Mouse (Mus musculus) stomach, embryonic 15.5 days (tissue): ENCODE results near the gene Wfdc15a. TPM values are rescaled to one million over a fixed set of nuclear protein-coding genes. Genes with fewer than 3 reads are reported as not detected.
A peak's percentile ranks its signal among the peaks of the same experiment; 100 is the strongest.

Source experiments
- ATAC-seq: fragments of 200-750 bp; cut with Nextera tagmentation; 2 replicates; pipeline ENCODE4 v1.8.0; 2017; ENCODE audit warnings: low read depth, moderate number of reproducible peaks, moderate TSS enrichment; ENCODE audit not compliant: insufficient read depth, low FRiP score
- H3K27ac ChIP-seq: fragments of 300-500 bp; sonication (generic); 2 replicates; pipeline ENCODE4 v1.5.1; 2015; ENCODE audit warnings: mild to moderate bottlenecking, inconsistent platforms
- H3K27me3 ChIP-seq: fragments of 300-500 bp; sonication (generic); replicated peaks from 2 replicates; pipeline ENCODE4 v1.6.1; 2015; ENCODE audit warnings: inconsistent platforms
- H3K36me3 ChIP-seq: fragments of 300-500 bp; sonication (generic); 2 replicates; pipeline ENCODE4 v1.6.1; 2015; ENCODE audit warnings: inconsistent platforms
- H3K4me1 ChIP-seq: fragments of 300-500 bp; sonication (generic); 2 replicates; pipeline ENCODE4 v1.6.1; 2015; ENCODE audit warnings: inconsistent platforms
- H3K4me2 ChIP-seq: fragments of 300-500 bp; sonication (generic); 2 replicates; pipeline ENCODE4 v1.6.1; 2015; ENCODE audit warnings: mild to moderate bottlenecking, inconsistent platforms
- H3K4me3 ChIP-seq: fragments of 300-500 bp; sonication (generic); replicated peaks from 2 replicates; pipeline ENCODE4 v1.5.1; 2015; ENCODE audit warnings: inconsistent platforms
- H3K9ac ChIP-seq: fragments of 300-500 bp; sonication (generic); 2 replicates; pipeline ENCODE4 v1.6.1; 2015; ENCODE audit warnings: inconsistent platforms
- H3K9me3 ChIP-seq: fragments of 300-500 bp; sonication (generic); 2 replicates; pipeline ENCODE4 v1.6.1; 2016; ENCODE audit warnings: inconsistent platforms
- WGBS: fragments of 180-500 bp; shearing (Covaris S2); methylation state at CpG from one replicate; pipeline ENCODE4 v1.1.7; 2015; 5-methylcytosine and 5-hydroxymethylcytosine counted together
- polyA plus RNA-seq: library from polyadenylated mRNA; unstranded; fragments of >200 nt; fragmentation: Nextera tagmentation; extraction: Ambion mirVana; gene quantifications from 2 replicates; pipeline ENCODE4 v1.2.1, GENCODE M21; 2015

Wfdc15a gene
- polyA plus RNA-seq, 1 experiment from 2014 or later, result not detected

DNA sequence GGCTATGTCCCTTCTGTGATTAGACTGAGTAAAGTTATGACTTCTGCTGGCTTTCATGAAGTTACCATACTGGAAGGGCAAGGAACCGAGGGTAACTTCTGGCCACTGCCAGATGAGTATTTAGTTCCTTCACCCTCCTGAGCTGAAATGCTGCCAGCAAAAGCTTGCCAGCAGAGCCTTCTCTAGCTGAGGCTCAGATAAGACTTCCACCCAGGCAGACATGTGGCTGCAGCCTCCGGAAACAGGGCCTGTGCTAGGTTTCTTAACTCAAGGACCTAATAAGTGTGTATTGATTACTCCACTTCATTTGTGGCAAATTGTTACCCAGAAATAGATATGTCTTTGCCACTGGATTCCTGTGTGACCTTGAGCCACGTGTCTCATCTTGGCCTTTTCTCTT, 26.5 kb downstream of the Wfdc15a start:
- Histone ChIP-seq H3K4me2 (no peak overlapping the region), H3K9ac (no peak overlapping the region), H3K4me1 (peaks cover 8% of the 10 kb centered on the region), H3K36me3 (no peaks in the 10 kb centered on the region), H3K4me3 (no peak overlapping the region), H3K27me3 (peaks cover 36% of the 10 kb centered on the region), H3K9me3 (no peaks in the 10 kb centered on the region), H3K27ac (no peak overlapping the region)
- ATAC-seq, result no peak
- WGBS, result 70% methylated on average over 3 of the region's 3 CpGs

DNA sequence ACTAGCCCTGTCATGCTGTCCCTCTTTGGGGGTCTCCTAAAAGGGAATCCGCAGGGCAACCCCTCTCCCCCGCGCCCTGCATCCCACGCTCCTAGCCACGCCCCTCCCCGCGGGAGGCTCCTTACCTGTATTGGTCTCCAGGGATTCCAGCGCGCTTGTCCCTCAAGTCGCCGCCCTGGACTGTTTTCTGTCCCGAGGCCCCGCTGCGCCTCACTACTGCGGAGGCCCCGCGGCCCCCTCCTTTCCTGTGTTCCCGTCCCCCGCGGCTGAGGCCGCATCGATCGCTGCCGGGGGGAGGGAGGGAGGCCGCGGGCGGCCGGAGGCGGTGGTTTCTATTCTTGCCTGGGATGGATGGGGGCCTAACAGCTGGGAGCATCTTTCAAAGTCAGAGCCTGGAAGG, 29.0 kb downstream of the Wfdc15a start, which contains the start of gene Kcns1:
TSS of gene Kcns1 (minus strand) at position 212 of the 400 bp plus-strand sequence.
- Histone ChIP-seq H3K36me3 (no peaks in the 10 kb centered on the region), H3K4me1 (peaks cover 17% of the 10 kb centered on the region), H3K27ac (no peak within 1 kb of the TSS), H3K4me2 (peak within 1 kb of the TSS; percentile 59), H3K9ac (no peak within 1 kb of the TSS), H3K4me3 (peak within 1 kb of the TSS; percentile 33), H3K9me3 (no peaks in the 10 kb centered on the region), H3K27me3 (peaks cover 61% of the 10 kb centered on the region)
- WGBS, result 1% methylated on average over 24 of the region's 29 CpGs
- ATAC-seq, result no peak

DNA sequence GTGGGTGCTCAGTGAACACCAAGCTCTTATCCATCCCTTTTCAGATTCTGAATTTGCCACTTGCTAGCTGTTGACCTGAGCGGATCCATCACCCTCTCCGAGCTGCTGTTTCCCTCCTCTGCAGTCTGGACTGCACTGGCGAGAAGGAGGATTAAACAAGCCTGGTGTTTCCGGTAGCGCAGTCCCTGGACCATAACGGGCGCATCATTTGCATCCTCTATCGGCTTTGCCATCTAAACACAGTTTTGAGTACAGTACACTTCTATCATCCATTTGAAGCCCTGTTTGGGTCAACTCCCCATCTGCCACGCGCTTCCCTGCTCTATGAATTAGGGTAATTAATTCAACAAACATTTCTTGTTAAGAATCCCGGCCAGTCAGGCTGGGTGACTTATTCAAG, 29.6 kb downstream of the Wfdc15a start:
- no peak overlapping the region for H3K4me3 ChIP-seq
- no peaks in the 10 kb centered on the region for H3K36me3 ChIP-seq
- WGBS, result 6% methylated on average over 11 of the region's 11 CpGs
- H3K27ac ChIP-seq, result no peak overlapping the region
- peaks cover 17% of the 10 kb centered on the region for H3K4me1 ChIP-seq
- no peak for ATAC-seq
- peaks cover 62% of the 10 kb centered on the region for H3K27me3 ChIP-seq
- H3K4me2 ChIP-seq, result peak overlapping the region; percentile 59
- H3K9me3 ChIP-seq, result no peaks in the 10 kb centered on the region
- H3K9ac ChIP-seq, result no peak overlapping the region

DNA sequence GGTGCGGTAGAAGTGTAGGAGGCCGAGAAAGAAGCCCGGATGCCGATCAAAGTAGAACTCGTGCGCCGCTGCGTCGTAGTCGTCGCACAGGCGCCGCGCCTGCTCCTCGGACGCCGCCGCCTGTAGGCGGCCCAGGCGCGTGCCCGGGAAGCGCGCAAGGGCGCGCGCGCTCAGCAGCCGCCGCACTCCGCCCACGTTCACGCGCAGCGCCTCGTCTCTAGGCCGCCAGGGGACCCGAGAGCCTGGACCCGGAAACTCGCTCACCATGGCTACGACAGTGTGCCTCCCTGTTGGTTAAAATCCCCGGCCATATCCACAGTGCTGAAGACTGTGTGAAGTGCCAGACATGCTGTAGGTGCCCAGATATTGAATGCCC, 31.4 kb downstream of the Wfdc15a start:
- H3K27ac ChIP-seq, result no peak overlapping the region
- peak overlapping the region; percentile 73 for H3K4me2 ChIP-seq
- no peaks in the 10 kb centered on the region for H3K36me3 ChIP-seq
- peak overlapping the region; percentile 36 for H3K4me3 ChIP-seq
- H3K4me1 ChIP-seq, result peaks cover 17% of the 10 kb centered on the region
- peaks cover 62% of the 10 kb centered on the region for H3K27me3 ChIP-seq
- no peaks in the 10 kb centered on the region for H3K9me3 ChIP-seq
- 10% methylated on average over 42 of the region's 42 CpGs for WGBS
- H3K9ac ChIP-seq, result no peak overlapping the region
- no peak for ATAC-seq

DNA sequence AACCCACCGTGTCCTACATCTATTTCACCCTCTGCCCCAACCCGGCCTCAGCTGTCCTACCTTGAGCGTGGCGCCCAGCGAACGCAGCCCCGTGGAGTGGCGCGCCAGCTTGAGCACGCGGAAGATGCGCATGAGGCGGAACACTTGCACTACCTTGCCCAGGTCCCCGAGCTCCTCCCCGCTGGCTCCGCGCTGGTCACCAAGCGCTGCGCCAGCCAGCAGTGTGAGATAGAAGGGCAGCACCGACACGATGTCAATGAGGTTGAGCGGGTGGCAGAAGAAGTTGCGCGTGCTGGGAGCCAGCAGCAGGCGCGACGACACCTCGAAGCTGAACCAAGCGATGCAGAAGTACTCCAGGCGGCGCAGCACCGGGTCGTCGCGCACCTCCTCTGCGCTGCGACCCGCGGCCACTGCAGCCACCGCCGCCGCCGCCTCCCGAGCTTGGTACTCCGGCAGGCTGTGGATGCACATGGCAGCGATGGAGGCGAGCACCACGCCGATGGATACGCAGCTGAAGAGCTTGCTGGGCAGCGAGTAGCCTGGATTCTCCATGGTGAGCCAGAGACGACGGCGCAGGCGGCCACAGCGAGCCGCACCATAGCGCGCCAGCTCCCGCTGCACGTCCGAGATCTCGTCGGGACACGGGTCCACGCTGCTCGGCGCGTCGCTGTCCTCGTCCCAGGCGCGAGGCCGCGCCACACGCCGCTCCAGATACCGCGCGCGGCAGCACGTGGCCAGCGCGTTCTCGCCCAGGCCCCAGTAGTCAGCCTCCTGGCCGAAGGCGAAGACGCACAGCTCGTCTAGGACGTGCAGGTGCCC, 32.0 kb downstream of the Wfdc15a start:
- Histone ChIP-seq H3K27ac (no peak overlapping the region), H3K4me3 (peak overlapping the region; percentile 36), H3K27me3 (peaks cover 62% of the 10 kb centered on the region), H3K36me3 (no peaks in the 10 kb centered on the region), H3K9ac (no peak overlapping the region), H3K4me1 (peaks cover 17% of the 10 kb centered on the region), H3K9me3 (no peaks in the 10 kb centered on the region), H3K4me2 (peak overlapping the region; percentile 73)
- ATAC-seq, result no peak
- WGBS, result 12% methylated on average over 90 of the region's 90 CpGs

DNA sequence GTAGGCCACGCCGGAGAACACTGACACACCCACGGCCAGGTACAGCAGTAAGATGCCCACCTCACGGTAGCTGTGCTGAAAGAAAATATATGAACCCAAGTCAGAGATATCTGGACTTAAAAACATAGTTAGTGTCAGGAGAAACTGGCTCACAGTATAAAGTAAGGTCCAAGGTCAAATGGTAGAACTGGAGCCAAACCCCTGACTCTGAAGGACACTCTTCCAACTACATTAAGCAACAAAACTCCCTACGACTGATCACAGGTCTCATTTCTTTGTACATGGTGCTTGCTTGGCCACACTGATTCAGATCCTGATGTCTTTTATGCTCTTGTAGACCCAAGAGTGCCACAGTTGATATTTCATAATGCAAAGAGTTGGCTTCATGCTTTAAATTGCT, 35.0 kb downstream of the Wfdc15a start:
- Histone ChIP-seq H3K4me3 (no peak overlapping the region), H3K27ac (no peak overlapping the region), H3K4me1 (peaks cover 13% of the 10 kb centered on the region), H3K4me2 (no peak overlapping the region), H3K9me3 (no peaks in the 10 kb centered on the region), H3K36me3 (no peaks in the 10 kb centered on the region), H3K9ac (no peak overlapping the region), H3K27me3 (peaks cover 41% of the 10 kb centered on the region)
- WGBS, result 89% methylated on average over 5 of the region's 5 CpGs
- no peak for ATAC-seq

DNA sequence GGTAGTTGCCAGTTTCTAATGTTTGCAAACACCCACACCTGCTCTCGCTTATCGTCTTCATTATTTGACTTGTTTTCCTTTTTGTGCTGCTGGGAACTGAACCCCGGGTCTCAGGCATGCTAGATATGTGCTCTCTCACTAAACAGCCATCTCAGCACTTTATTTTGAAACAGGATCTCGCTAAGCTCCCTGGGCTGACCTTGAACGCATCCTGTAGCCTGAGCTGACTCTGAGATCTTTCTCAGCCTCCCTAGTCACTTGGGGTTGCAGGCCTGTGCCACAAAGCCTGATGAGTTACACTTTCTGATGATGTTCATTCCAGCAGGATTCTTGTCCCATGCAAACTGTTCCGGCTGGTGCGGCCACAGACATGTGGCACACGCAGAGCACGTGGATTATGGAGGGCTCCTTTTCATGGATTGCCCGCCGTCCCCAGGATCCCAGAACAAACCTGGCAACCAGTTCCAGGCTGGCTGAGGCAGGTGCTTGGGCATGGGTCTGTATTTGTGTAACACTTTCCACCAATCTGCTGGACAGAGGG, 38.3 kb downstream of the Wfdc15a start:
- no peaks in the 10 kb centered on the region for H3K9me3 ChIP-seq
- 71% methylated on average over 11 of the region's 11 CpGs for WGBS
- H3K36me3 ChIP-seq, result no peaks in the 10 kb centered on the region
- no peak for ATAC-seq
- H3K27ac ChIP-seq, result no peak overlapping the region
- no peaks in the 10 kb centered on the region for H3K4me1 ChIP-seq
- H3K4me3 ChIP-seq, result no peak overlapping the region
- no peak overlapping the region for H3K9ac ChIP-seq
- peaks cover 8% of the 10 kb centered on the region for H3K27me3 ChIP-seq
- no peak overlapping the region for H3K4me2 ChIP-seq

DNA sequence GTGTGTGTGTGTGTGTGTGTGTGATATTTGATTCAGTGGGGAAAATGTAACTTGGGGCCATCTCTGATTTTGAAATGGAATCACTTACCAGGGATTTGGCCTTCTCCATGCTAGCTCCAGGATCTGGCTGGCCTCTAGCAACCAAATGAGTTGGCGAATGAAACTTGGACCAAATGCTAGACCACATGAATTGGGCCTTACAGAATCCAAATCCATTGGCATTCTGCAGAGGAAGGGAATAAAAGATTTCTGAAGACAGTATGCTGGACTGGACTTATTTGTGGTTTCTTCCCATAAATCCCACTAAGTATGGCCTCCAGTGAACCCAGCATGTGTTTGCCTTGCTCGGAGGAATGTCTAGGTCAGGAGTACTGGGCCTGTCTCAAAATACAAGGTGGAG, 41.1 kb downstream of the Wfdc15a start:
- Histone ChIP-seq H3K9ac (no peak overlapping the region), H3K27me3 (no peaks in the 10 kb centered on the region), H3K27ac (no peak overlapping the region), H3K4me1 (no peaks in the 10 kb centered on the region), H3K4me3 (no peak overlapping the region), H3K36me3 (no peaks in the 10 kb centered on the region), H3K4me2 (no peak overlapping the region), H3K9me3 (no peaks in the 10 kb centered on the region)
- WGBS, result 88% methylated on average over 2 of the region's 2 CpGs
- ATAC-seq, result no peak

DNA sequence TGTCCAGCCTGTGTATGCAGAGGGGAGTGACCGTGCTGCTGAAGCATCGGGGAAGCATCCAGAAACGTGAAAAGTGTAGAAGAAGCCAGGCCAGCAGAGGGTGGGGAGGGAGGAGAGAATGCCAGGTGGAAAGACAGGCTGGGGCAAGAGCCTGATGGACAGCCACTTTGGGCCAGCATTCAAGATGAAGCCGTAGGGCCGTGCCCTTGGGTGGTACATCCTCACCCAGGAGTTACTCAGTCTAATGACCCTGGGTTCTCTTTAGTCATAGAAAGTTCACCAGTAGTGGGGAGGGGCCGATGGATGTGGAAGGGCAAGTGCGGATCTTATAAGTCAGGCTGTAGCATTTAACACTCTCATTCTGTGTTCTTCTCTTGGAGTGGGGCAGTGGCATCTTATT, 43.8 kb downstream of the Wfdc15a start:
- no peak overlapping the region for H3K9ac ChIP-seq
- WGBS, result 80% methylated on average over 7 of the region's 7 CpGs

DNA sequence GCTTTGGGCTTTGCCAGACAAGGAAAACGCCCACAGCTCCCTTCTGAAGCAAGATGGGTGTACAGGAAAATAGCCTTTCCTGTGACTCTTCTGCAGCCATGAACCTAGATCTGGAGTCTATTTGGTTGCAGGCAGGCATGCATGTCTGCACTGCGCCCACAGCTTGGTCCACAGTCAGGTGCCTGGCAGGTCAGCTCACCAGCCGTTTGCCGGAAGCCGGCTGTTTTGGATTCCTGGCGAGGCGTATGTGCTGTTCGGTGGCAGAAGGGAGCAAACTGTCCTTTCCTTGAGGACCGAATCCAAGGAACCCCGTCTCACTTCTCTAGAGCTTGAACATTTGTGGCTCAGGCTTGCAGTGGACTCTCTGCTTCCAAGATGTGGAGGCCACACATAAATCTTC, 45.9 kb downstream of the Wfdc15a start:
- Histone ChIP-seq H3K4me3 (no peak overlapping the region), H3K4me1 (no peaks in the 10 kb centered on the region), H3K9me3 (no peaks in the 10 kb centered on the region), H3K27me3 (no peaks in the 10 kb centered on the region), H3K27ac (no peak overlapping the region), H3K9ac (no peak overlapping the region), H3K36me3 (0 out of 2 replicates have a peak, but pooled peaks cover 9% of the 10 kb centered on the region), H3K4me2 (no peak overlapping the region)
- WGBS, result 94% methylated on average over 10 of the region's 10 CpGs
- no peak for ATAC-seq

More for the DNA sequence above, 43.8 kb downstream of the Wfdc15a start:
- H3K4me1 ChIP-seq, result no peaks in the 10 kb centered on the region
- no peaks in the 10 kb centered on the region for H3K27me3 ChIP-seq
- H3K9me3 ChIP-seq, result no peaks in the 10 kb centered on the region
- H3K27ac ChIP-seq, result no peak overlapping the region
- ATAC-seq, result no peak
- H3K4me2 ChIP-seq, result no peak overlapping the region
- H3K4me3 ChIP-seq, result no peak overlapping the region
- H3K36me3 ChIP-seq, result 0 out of 2 replicates have a peak, but pooled peaks cover 9% of the 10 kb centered on the region

DNA sequence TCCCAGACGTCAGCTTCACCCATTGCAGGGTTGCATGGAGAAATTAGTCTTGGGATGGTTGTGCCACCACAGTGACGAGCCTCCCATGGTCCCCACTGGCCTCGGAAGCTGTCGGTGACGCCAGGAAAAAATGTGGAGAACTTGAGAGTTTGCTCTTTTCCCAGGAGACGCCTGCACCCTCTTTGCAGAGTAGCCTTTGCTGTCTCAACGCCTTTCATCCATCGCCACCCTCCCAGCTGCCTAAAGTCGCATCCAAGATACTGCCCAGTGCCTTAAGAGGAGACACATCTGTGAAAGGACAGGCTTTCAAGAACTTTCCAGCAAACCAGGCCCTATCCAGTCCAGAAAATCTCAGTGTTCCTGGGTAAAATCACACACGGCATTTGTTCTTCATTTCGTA, 47.6 kb downstream of the Wfdc15a start:
- no peaks in the 10 kb centered on the region for H3K9me3 ChIP-seq

DNA sequence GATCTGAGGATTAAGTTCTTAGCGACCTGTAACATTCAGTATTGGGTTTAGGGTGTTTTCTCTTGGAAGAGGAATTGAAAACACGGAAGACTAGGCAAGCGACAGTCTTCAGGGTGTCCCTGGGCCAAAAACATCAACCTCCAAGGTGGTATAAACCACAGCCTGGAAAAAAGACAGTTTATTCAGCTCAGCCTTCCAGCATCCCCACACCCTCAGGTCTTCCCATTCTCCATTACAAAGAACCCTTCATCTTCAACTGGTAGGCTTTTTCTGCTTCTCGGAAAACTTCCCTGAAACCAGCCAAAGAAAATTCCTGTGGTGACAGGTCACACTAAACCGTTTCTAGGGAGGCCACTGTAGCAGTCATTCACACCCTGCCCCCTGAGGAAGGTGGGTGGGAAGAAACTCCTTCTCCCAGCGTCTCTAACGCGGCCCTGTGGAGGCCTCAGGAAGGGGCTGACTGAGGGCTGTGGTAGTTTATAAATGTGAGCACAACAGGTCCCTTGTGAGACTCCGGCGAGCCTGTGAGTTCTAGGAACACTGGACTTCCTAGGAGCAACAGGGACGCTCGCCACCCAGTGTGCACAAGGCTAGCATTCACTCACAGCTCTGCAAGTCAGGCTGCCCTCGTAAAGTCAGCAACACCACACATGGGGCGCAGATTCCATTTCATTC, 49.7 kb downstream of the Wfdc15a start:
- WGBS, result 47% methylated on average over 14 of the region's 14 CpGs
- Histone ChIP-seq H3K4me3 (no peak overlapping the region), H3K36me3 (0 out of 2 replicates have a peak, but pooled peaks cover 9% of the 10 kb centered on the region), H3K4me2 (no peak overlapping the region), H3K9me3 (no peaks in the 10 kb centered on the region), H3K4me1 (no peaks in the 10 kb centered on the region), H3K27me3 (no peaks in the 10 kb centered on the region), H3K9ac (no peak overlapping the region), H3K27ac (0 out of 2 replicates have a peak overlapping the region, but pooled peaks have one; percentile 2)
- no peak; the same call in 1 of the 2 replicates for ATAC-seq

More for the DNA sequence above, 47.6 kb downstream of the Wfdc15a start:
- H3K4me2 ChIP-seq, result no peak overlapping the region
- H3K27me3 ChIP-seq, result no peaks in the 10 kb centered on the region
- no peak overlapping the region for H3K27ac ChIP-seq
- 91% methylated on average over 11 of the region's 11 CpGs for WGBS
- no peak overlapping the region for H3K9ac ChIP-seq
- no peaks in the 10 kb centered on the region for H3K4me1 ChIP-seq
- 0 out of 2 replicates have a peak, but pooled peaks cover 9% of the 10 kb centered on the region for H3K36me3 ChIP-seq
- ATAC-seq, result no peak
- no peak overlapping the region for H3K4me3 ChIP-seq
